Mouse (Mus musculus): Measurements from ENCODE around the gene Osmr. TPM values are rescaled to one million over a fixed set of nuclear protein-coding genes. Genes with fewer than 3 reads are reported as not detected.

Gene Osmr
- polyA plus RNA-seq, 1 experiment from 2014 or later = 1.5 TPM

GRCm38 (mm10) chr15:6871621-6872359 lies 3.0 kb downstream of the Osmr start:
- Histone ChIP-seq H3K9ac (ENCODE audit: low read length) (no peak overlapping the region), H3K4me1 (ENCODE audit: control insufficient read depth, insufficient read depth, low read length) (peaks cover 5% of the 10 kb centered on the region; the same call in 1 of the 2 replicates), H3K36me3 (ENCODE audit: control insufficient read depth, insufficient read depth, low read length) (no peaks in the 10 kb centered on the region), H3K4me3 (ENCODE audit: low read depth, low read length) (no peak overlapping the region), H3K9me3 (replicated peaks; ENCODE audit: control insufficient read depth, low read length) (no peaks in the 10 kb centered on the region), H3K27me3 (replicated peaks; ENCODE audit: control insufficient read depth, insufficient read depth, low read length) (peaks cover 35% of the 10 kb centered on the region), H3K27ac (ENCODE audit: low read depth, low read length) (no peak overlapping the region), H3K4me2 (ENCODE audit: low read length) (no peak overlapping the region)
- ATAC-seq (no peak), DNase-seq (ENCODE audit: low spot score) (no peak)
- WGBS = 58% methylated on average over 11 of the region's 11 CpGs

GRCm38 (mm10) chr15:6866888-6867287 lies 7.9 kb downstream of the Osmr start:
- Histone ChIP-seq H3K27me3 (replicated peaks; ENCODE audit: control insufficient read depth, insufficient read depth, low read length) (peaks cover 22% of the 10 kb centered on the region; the same call in 1 of the 2 replicates), H3K4me2 (ENCODE audit: low read length) (no peak overlapping the region), H3K4me1 (ENCODE audit: control insufficient read depth, insufficient read depth, low read length) (no peaks in the 10 kb centered on the region), H3K9ac (ENCODE audit: low read length) (no peak overlapping the region), H3K27ac (ENCODE audit: low read depth, low read length) (no peak overlapping the region), H3K36me3 (ENCODE audit: control insufficient read depth, insufficient read depth, low read length) (no peaks in the 10 kb centered on the region), H3K9me3 (replicated peaks; ENCODE audit: control insufficient read depth, low read length) (no peaks in the 10 kb centered on the region), H3K4me3 (ENCODE audit: low read depth, low read length) (no peak overlapping the region)
- DNase-seq (ENCODE audit: low spot score) (no peak), ATAC-seq (no peak)
- 5% methylated on average over 6 of the region's 6 CpGs for WGBS

DNA sequence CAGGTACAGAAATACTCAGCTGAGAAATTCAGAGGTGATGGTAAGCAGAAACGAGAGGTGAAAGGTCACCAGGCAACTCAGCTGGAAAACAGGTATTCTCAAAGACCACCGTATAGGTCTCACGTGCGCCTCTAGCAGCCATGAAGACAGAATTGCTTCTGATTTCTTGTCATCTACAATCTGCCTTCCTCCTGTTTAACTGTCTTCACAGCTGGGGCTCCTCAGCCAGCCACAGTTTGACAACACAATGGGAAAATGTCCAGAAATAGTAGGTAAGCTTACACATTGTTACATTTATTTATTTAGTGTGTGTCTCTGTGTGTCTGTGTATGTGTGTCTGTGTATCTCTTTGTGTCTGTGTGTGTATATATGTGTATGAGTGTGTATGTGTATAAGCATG lies 12.6 kb downstream of the Osmr start:
- H3K4me2 ChIP-seq (ENCODE audit: low read length) = no peak overlapping the region
- no peaks in the 10 kb centered on the region for H3K36me3 ChIP-seq (ENCODE audit: control insufficient read depth, insufficient read depth, low read length)
- DNase-seq (ENCODE audit: low spot score) = no peak
- no peak overlapping the region for H3K27ac ChIP-seq (ENCODE audit: low read depth, low read length)
- H3K4me3 ChIP-seq (ENCODE audit: low read depth, low read length) = no peak overlapping the region
- H3K9ac ChIP-seq (ENCODE audit: low read length) = no peak overlapping the region
- H3K27me3 ChIP-seq (replicated peaks; ENCODE audit: control insufficient read depth, insufficient read depth, low read length) = 0 out of 2 replicates have a peak, but pooled peaks cover 3% of the 10 kb centered on the region
- H3K4me1 ChIP-seq (ENCODE audit: control insufficient read depth, insufficient read depth, low read length) = no peaks in the 10 kb centered on the region
- no peak for ATAC-seq
- 81% methylated on average over 4 of the region's 4 CpGs for WGBS
- H3K9me3 ChIP-seq (replicated peaks; ENCODE audit: control insufficient read depth, low read length) = no peaks in the 10 kb centered on the region

DNA sequence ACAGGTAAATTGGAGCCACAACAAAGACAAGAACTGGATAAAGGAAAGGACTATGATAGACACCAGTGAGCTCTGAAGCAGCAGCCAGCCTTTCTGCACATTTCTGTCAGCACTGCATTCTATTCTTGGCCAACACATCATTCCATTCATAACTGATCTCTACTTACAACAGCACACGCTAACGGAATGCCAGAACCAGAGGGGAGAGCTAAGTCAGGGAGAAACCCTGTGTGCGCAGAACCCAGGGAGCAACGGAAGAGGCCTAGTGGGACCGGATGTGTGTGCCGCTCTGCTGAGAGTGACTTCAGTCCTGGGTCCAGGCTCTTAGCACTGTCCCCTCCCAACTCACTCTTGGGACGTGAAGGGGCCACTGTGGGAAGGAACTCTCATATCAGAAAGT lies 13.2 kb downstream of the Osmr start:
- Histone ChIP-seq H3K27ac (ENCODE audit: low read depth, low read length) (no peak overlapping the region), H3K9me3 (replicated peaks; ENCODE audit: control insufficient read depth, low read length) (no peaks in the 10 kb centered on the region), H3K4me3 (ENCODE audit: low read depth, low read length) (no peak overlapping the region), H3K36me3 (ENCODE audit: control insufficient read depth, insufficient read depth, low read length) (no peaks in the 10 kb centered on the region), H3K27me3 (replicated peaks; ENCODE audit: control insufficient read depth, insufficient read depth, low read length) (0 out of 2 replicates have a peak, but pooled peaks cover 3% of the 10 kb centered on the region), H3K4me2 (ENCODE audit: low read length) (no peak overlapping the region), H3K9ac (ENCODE audit: low read length) (no peak overlapping the region), H3K4me1 (ENCODE audit: control insufficient read depth, insufficient read depth, low read length) (no peaks in the 10 kb centered on the region)
- no peak for DNase-seq (ENCODE audit: low spot score)
- no peak for ATAC-seq
- 88% methylated on average over 7 of the region's 7 CpGs for WGBS

DNA sequence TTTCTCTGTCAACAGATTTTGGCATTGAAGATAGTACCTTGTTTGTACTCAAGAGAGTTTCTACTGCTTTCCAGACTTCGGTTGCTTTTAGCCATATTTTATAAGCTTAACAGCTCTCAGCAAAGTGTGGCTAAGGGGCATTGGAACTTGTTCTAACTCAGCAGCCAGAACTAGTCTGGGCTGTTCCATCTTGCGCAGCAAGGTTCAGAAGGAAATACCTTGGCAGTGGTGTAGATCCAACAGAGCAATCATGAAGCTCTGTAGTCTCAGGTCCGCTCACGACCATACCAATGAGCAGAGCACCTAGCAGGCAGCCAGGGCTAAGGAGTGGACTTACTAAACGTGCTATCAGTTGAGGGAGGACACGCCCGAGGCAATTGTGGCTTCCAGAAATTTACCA lies 15.0 kb downstream of the Osmr start:
- Histone ChIP-seq H3K27ac (ENCODE audit: low read depth, low read length) (no peak overlapping the region), H3K4me2 (ENCODE audit: low read length) (no peak overlapping the region), H3K9me3 (replicated peaks; ENCODE audit: control insufficient read depth, low read length) (no peaks in the 10 kb centered on the region), H3K4me1 (ENCODE audit: control insufficient read depth, insufficient read depth, low read length) (no peaks in the 10 kb centered on the region), H3K36me3 (ENCODE audit: control insufficient read depth, insufficient read depth, low read length) (no peaks in the 10 kb centered on the region), H3K9ac (ENCODE audit: low read length) (no peak overlapping the region), H3K4me3 (ENCODE audit: low read depth, low read length) (no peak overlapping the region), H3K27me3 (replicated peaks; ENCODE audit: control insufficient read depth, insufficient read depth, low read length) (no peaks in the 10 kb centered on the region)
- DNase-seq (ENCODE audit: low spot score) (no peak), ATAC-seq (no peak)
- 89% methylated on average over 7 of the region's 7 CpGs for WGBS

DNA sequence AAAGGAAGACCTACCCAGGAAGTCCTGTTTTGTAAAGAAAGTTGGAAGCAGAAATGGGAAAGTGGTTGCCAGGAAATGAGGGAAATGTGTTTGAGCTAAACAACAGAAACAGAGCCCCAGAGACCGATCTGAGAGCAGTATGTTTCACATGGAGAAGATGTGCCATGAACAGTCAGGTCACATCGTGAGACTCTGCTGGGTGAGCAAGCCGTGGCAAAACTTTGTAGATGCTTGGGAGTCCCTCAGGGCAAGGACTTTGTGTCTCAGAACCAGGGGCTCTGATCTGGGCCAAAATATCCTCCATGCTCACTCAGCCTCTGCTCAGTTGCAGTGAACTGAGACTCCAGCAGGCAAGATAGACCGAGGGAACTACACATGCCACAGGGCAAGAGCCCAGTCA lies 15.9 kb downstream of the Osmr start:
- 88% methylated on average over 4 of the region's 4 CpGs for WGBS

GRCm38 (mm10) chr15:6857270-6857905 lies 17.4 kb downstream of the Osmr start:
- ATAC-seq (no peak), DNase-seq (ENCODE audit: low spot score) (no peak)
- H3K4me3 ChIP-seq (ENCODE audit: low read depth, low read length) = no peak overlapping the region
- H3K36me3 ChIP-seq (ENCODE audit: control insufficient read depth, insufficient read depth, low read length) = no peaks in the 10 kb centered on the region
- H3K9me3 ChIP-seq (replicated peaks; ENCODE audit: control insufficient read depth, low read length) = no peaks in the 10 kb centered on the region
- no peak overlapping the region for H3K9ac ChIP-seq (ENCODE audit: low read length)
- no peaks in the 10 kb centered on the region for H3K4me1 ChIP-seq (ENCODE audit: control insufficient read depth, insufficient read depth, low read length)
- WGBS = 92% methylated on average over 9 of the region's 9 CpGs
- no peak overlapping the region for H3K4me2 ChIP-seq (ENCODE audit: low read length)
- no peak overlapping the region for H3K27ac ChIP-seq (ENCODE audit: low read depth, low read length)
- no peaks in the 10 kb centered on the region for H3K27me3 ChIP-seq (replicated peaks; ENCODE audit: control insufficient read depth, insufficient read depth, low read length)

More for the DNA sequence above, 15.9 kb downstream of the Osmr start:
- H3K9ac ChIP-seq (ENCODE audit: low read length) = no peak overlapping the region
- no peaks in the 10 kb centered on the region for H3K9me3 ChIP-seq (replicated peaks; ENCODE audit: control insufficient read depth, low read length)
- H3K27me3 ChIP-seq (replicated peaks; ENCODE audit: control insufficient read depth, insufficient read depth, low read length) = no peaks in the 10 kb centered on the region
- H3K4me3 ChIP-seq (ENCODE audit: low read depth, low read length) = no peak overlapping the region
- DNase-seq (ENCODE audit: low spot score) = no peak
- H3K27ac ChIP-seq (ENCODE audit: low read depth, low read length) = no peak overlapping the region
- H3K36me3 ChIP-seq (ENCODE audit: control insufficient read depth, insufficient read depth, low read length) = no peaks in the 10 kb centered on the region
- ATAC-seq = no peak
- no peaks in the 10 kb centered on the region for H3K4me1 ChIP-seq (ENCODE audit: control insufficient read depth, insufficient read depth, low read length)
- H3K4me2 ChIP-seq (ENCODE audit: low read length) = no peak overlapping the region

DNA sequence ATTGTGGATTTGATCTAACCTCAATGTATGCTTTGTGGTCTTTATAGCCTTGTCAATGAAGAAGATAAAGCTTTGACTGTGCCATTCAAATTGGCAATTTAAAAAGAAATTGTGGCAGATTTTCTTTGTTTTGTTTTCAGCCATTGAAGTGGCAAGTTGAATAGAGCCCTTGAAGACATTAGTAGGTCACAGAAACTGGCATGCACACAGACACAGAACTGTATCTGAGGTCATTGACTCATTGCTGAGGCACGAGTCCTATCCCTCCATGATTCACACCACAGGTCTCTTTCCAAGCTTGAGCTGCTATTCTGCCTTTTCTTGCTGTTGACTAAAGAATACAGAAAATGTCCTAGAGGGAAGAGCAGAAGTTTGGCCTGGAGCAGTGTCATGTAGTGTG lies 24.9 kb downstream of the Osmr start:
- DNase-seq (ENCODE audit: low spot score) = no peak
- Histone ChIP-seq H3K9me3 (replicated peaks; ENCODE audit: control insufficient read depth, low read length) (no peaks in the 10 kb centered on the region), H3K27ac (ENCODE audit: low read depth, low read length) (no peak overlapping the region), H3K9ac (ENCODE audit: low read length) (no peak overlapping the region), H3K4me3 (ENCODE audit: low read depth, low read length) (no peak overlapping the region), H3K36me3 (ENCODE audit: control insufficient read depth, insufficient read depth, low read length) (no peaks in the 10 kb centered on the region), H3K4me1 (ENCODE audit: control insufficient read depth, insufficient read depth, low read length) (no peaks in the 10 kb centered on the region), H3K27me3 (replicated peaks; ENCODE audit: control insufficient read depth, insufficient read depth, low read length) (no peaks in the 10 kb centered on the region), H3K4me2 (ENCODE audit: low read length) (no peak overlapping the region)
- ATAC-seq = no peak
- WGBS = 31% methylated on average over 1 of the region's 1 CpGs

DNA sequence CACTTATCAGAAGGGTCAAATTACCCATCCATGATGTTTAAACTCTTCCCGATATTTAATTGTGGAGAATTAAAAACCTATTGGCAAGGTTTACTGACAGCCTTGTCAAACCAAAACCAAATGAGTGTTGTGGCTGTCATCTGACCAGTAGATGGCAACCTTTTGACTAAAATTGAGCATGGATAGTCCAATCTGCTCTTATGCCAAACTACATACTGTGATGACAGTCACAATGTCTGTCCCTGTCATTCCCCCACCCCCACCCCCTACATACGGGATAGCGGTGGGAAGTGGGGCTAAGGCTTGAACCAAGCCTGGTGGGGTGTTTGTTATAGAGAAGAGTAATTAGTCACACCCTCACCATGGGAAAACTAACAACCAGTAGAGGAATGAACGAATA lies 34.6 kb downstream of the Osmr start:
- no peaks in the 10 kb centered on the region for H3K36me3 ChIP-seq (ENCODE audit: control insufficient read depth, insufficient read depth, low read length)
- ATAC-seq (peak; percentile 68; the same call in 1 of the 2 replicates), DNase-seq (ENCODE audit: low spot score) (peak; percentile 54)
- no peak overlapping the region for H3K4me3 ChIP-seq (ENCODE audit: low read depth, low read length)
- no peak overlapping the region for H3K9ac ChIP-seq (ENCODE audit: low read length)
- H3K9me3 ChIP-seq (replicated peaks; ENCODE audit: control insufficient read depth, low read length) = no peaks in the 10 kb centered on the region
- H3K4me2 ChIP-seq (ENCODE audit: low read length) = no peak overlapping the region
- WGBS = 51% methylated on average over 4 of the region's 4 CpGs
- H3K4me1 ChIP-seq (ENCODE audit: control insufficient read depth, insufficient read depth, low read length) = no peaks in the 10 kb centered on the region
- no peaks in the 10 kb centered on the region for H3K27me3 ChIP-seq (replicated peaks; ENCODE audit: control insufficient read depth, insufficient read depth, low read length)
- H3K27ac ChIP-seq (ENCODE audit: low read depth, low read length) = no peak overlapping the region

Data from forebrain, embryonic 14.5 days (tissue).